Mouse (Mus musculus) embryo, embryonic 11.5 days (tissue): ENCODE measurements around the gene Pex14.
"Not testable (repeated sequence)": the region's sequence is repeated elsewhere in the genome, so short reads cannot be mapped to it uniquely, and the experiment has no call there.

Source experiments
- DNase-seq: peaks from one replicate; pipeline ENCODE4 v3.0.0-alpha.2; 2012; ENCODE audit warnings: low read depth, low spot score

Gene Pex14

GRCm38 (mm10) chr4:149099369-149100017 lies at the start of gene Pex14:
TSS of gene Pex14 (minus strand) at chr4:149099876.
- peak; percentile 79 for DNase-seq

GRCm38 (mm10) chr4:149149196-149149595 lies 49.5 kb upstream of the Pex14 start:
- DNase-seq = no peak

GRCm38 (mm10) chr4:149148084-149148483 lies 48.4 kb upstream of the Pex14 start:
- no peak for DNase-seq

- DNase-seq = no peak
Measured at GRCm38 (mm10) chr4:149147528-149147927, 47.9 kb upstream of the Pex14 start.

GRCm38 (mm10) chr4:149145151-149145550 lies 45.5 kb upstream of the Pex14 start:
- no peak for DNase-seq

- DNase-seq = peak; percentile 68
Measured at GRCm38 (mm10) chr4:149144459-149144858, 44.8 kb upstream of the Pex14 start.

GRCm38 (mm10) chr4:149143594-149143993 lies 43.9 kb upstream of the Pex14 start:
- DNase-seq = no peak

GRCm38 (mm10) chr4:149138515-149138914 lies 38.8 kb upstream of the Pex14 start:
- DNase-seq = no peak

- peak; percentile 88 for DNase-seq
Measured at GRCm38 (mm10) chr4:149136982-149137770, 37.5 kb upstream of the Pex14 start, which contains the start of gene Cenps. TSS of gene Cenps (minus strand) at chr4:149137629.

GRCm38 (mm10) chr4:149136116-149136850 lies 36.6 kb upstream of the Pex14 start:
- DNase-seq = no peak

- DNase-seq = no peak
Measured at GRCm38 (mm10) chr4:149133395-149133794, 33.7 kb upstream of the Pex14 start.

GRCm38 (mm10) chr4:149131789-149132565 lies 32.3 kb upstream of the Pex14 start:
- DNase-seq = no peak

GRCm38 (mm10) chr4:149131021-149131752 lies 31.5 kb upstream of the Pex14 start:
- no peak for DNase-seq

- DNase-seq = no peak
Measured at GRCm38 (mm10) chr4:149128467-149128866, 28.8 kb upstream of the Pex14 start.

GRCm38 (mm10) chr4:149126663-149127062 lies 27.0 kb upstream of the Pex14 start, which contains the start of gene Cort:
TSS of gene Cort (minus strand) at chr4:149126763.
- no peak for DNase-seq

- DNase-seq = no peak
Measured at GRCm38 (mm10) chr4:149126115-149126509, 26.4 kb upstream of the Pex14 start.

- no peak for DNase-seq
Measured at GRCm38 (mm10) chr4:149125341-149126114, 25.9 kb upstream of the Pex14 start.

GRCm38 (mm10) chr4:149123432-149123831 lies 23.8 kb upstream of the Pex14 start:
- DNase-seq = no peak

- DNase-seq = not testable (repeated sequence)
Measured at GRCm38 (mm10) chr4:149119978-149120562, 20.4 kb upstream of the Pex14 start.
